Mouse (Mus musculus) lung, embryonic 16.5 days (tissue): ENCODE results near the gene Ccdc82. TPM values are rescaled to one million over a fixed set of nuclear protein-coding genes. Genes with fewer than 3 reads are reported as not detected.

Experiments
- ATAC-seq: fragments of 200-750 bp; cut with Nextera tagmentation; 2 replicates; pipeline ENCODE4 v1.8.0; 2017; ENCODE audit warnings: low read depth, mild to moderate bottlenecking, moderate library complexity
- H3K27ac ChIP-seq: fragments of 300-500 bp; sonication (generic); 2 replicates; pipeline ENCODE4 v1.5.1; 2014; ENCODE audit warnings: mild to moderate bottlenecking, control low read depth, low read length
- H3K27me3 ChIP-seq: fragments of 300-500 bp; sonication (generic); 2 replicates; pipeline ENCODE4 v1.6.1; 2014; ENCODE audit warnings: low read depth, low read length, mixed read lengths; ENCODE audit not compliant: control insufficient read depth, insufficient read depth
- H3K36me3 ChIP-seq: fragments of 300-500 bp; sonication (generic); 2 replicates; pipeline ENCODE4 v1.6.1; 2014; ENCODE audit warnings: low read length; ENCODE audit not compliant: control insufficient read depth, insufficient read depth
- H3K4me1 ChIP-seq: fragments of 300-500 bp; sonication (generic); replicated peaks from 2 replicates; pipeline ENCODE4 v1.6.1; 2014; ENCODE audit warnings: low read length, mixed read lengths; ENCODE audit not compliant: control insufficient read depth, insufficient read depth
- H3K4me2 ChIP-seq: fragments of 300-500 bp; sonication (generic); 2 replicates; pipeline ENCODE4 v1.6.1; 2014; ENCODE audit warnings: low read depth, low read length, control low read depth
- H3K4me3 ChIP-seq: fragments of 300-500 bp; sonication (generic); 2 replicates; pipeline ENCODE4 v1.5.1; 2014; ENCODE audit warnings: mild to moderate bottlenecking, low read length, control low read depth
- H3K9ac ChIP-seq: fragments of 300-500 bp; sonication (generic); 2 replicates; pipeline ENCODE4 v1.6.1; 2014; ENCODE audit warnings: low read length, control low read depth
- H3K9me3 ChIP-seq: fragments of 300-500 bp; sonication (generic); 2 replicates; pipeline ENCODE4 v1.6.1; 2016; ENCODE audit warnings: low read length; ENCODE audit not compliant: control insufficient read depth
- WGBS: fragments of 180-500 bp; shearing (Covaris S2); extraction: QIAGEN DNeasy Blood & Tissue Kit; methylation state at CpG from one replicate; pipeline ENCODE4 v1.1.7; 2014; 5-methylcytosine and 5-hydroxymethylcytosine counted together
- polyA plus RNA-seq: library from polyadenylated mRNA; unstranded; fragments of >200 nt; fragmentation: Nextera tagmentation; extraction: Ambion mirVana; gene quantifications from 2 replicates; pipeline ENCODE4 v1.2.1, GENCODE M21; 2015

Gene Ccdc82
- polyA plus RNA-seq, 1 experiment from 2014 or later: 16.3 TPM

- H3K27ac ChIP-seq: peak overlapping the region; percentile 26; the same call in 1 of the 2 replicates
- peak; percentile 29; the same call in 1 of the 2 replicates for ATAC-seq
Measured at GRCm38 (mm10) chr9:13303976-13304375, 57.2 kb downstream of the Ccdc82 start.

GRCm38 (mm10) chr9:13306471-13306870 is 59.7 kb downstream of the Ccdc82 start:
- no peak overlapping the region for H3K9ac ChIP-seq
- no peak overlapping the region for H3K4me3 ChIP-seq
- peaks cover 21% of the 10 kb centered on the region for H3K4me1 ChIP-seq
- H3K9me3 ChIP-seq: no peaks in the 10 kb centered on the region
- H3K36me3 ChIP-seq: 0 out of 2 replicates have a peak, but pooled peaks cover 3% of the 10 kb centered on the region
- no peak for ATAC-seq
- H3K27me3 ChIP-seq: no peaks in the 10 kb centered on the region
- no peak overlapping the region for H3K4me2 ChIP-seq
- H3K27ac ChIP-seq: no peak overlapping the region
- WGBS: 90% methylated on average over 3 of the region's 3 CpGs

More at GRCm38 (mm10) chr9:13303976-13304375, 57.2 kb downstream of the Ccdc82 start:
- no peak overlapping the region for H3K4me3 ChIP-seq
- 0 out of 2 replicates have a peak overlapping the region, but pooled peaks have one; percentile 20 for H3K4me2 ChIP-seq
- 0 out of 2 replicates have a peak, but pooled peaks cover 3% of the 10 kb centered on the region for H3K36me3 ChIP-seq
- H3K9ac ChIP-seq: 0 out of 2 replicates have a peak overlapping the region, but pooled peaks have one; percentile 29
- WGBS: 29% methylated on average over 6 of the region's 6 CpGs
- peaks cover 46% of the 10 kb centered on the region for H3K4me1 ChIP-seq
- no peaks in the 10 kb centered on the region for H3K27me3 ChIP-seq
- H3K9me3 ChIP-seq: no peaks in the 10 kb centered on the region

- no peak overlapping the region for H3K9ac ChIP-seq
- peaks cover 14% of the 10 kb centered on the region for H3K4me1 ChIP-seq
- ATAC-seq: no peak
- WGBS: 58% methylated on average over 4 of the region's 4 CpGs
- H3K36me3 ChIP-seq: 0 out of 2 replicates have a peak, but pooled peaks cover 3% of the 10 kb centered on the region
- H3K4me2 ChIP-seq: no peak overlapping the region
- no peaks in the 10 kb centered on the region for H3K27me3 ChIP-seq
- no peak overlapping the region for H3K27ac ChIP-seq
- no peak overlapping the region for H3K4me3 ChIP-seq
- H3K9me3 ChIP-seq: no peaks in the 10 kb centered on the region
Measured at GRCm38 (mm10) chr9:13307226-13307625, 60.5 kb downstream of the Ccdc82 start.

GRCm38 (mm10) chr9:13308718-13309117 is 62.0 kb downstream of the Ccdc82 start:
- Histone ChIP-seq H3K9me3 (no peaks in the 10 kb centered on the region), H3K4me1 (peaks cover 9% of the 10 kb centered on the region), H3K36me3 (0 out of 2 replicates have a peak, but pooled peaks cover 3% of the 10 kb centered on the region), H3K4me3 (no peak overlapping the region), H3K4me2 (no peak overlapping the region), H3K27me3 (no peaks in the 10 kb centered on the region), H3K27ac (no peak overlapping the region), H3K9ac (no peak overlapping the region)
- 84% methylated on average over 8 of the region's 8 CpGs for WGBS
- no peak for ATAC-seq

GRCm38 (mm10) chr9:13309807-13310206 is 63.1 kb downstream of the Ccdc82 start:
- peaks cover 5% of the 10 kb centered on the region for H3K4me1 ChIP-seq
- H3K36me3 ChIP-seq: 0 out of 2 replicates have a peak, but pooled peaks cover 3% of the 10 kb centered on the region
- H3K27me3 ChIP-seq: no peaks in the 10 kb centered on the region
- no peak overlapping the region for H3K27ac ChIP-seq
- H3K9me3 ChIP-seq: no peaks in the 10 kb centered on the region
- WGBS: 65% methylated on average over 7 of the region's 7 CpGs
- no peak overlapping the region for H3K4me2 ChIP-seq
- no peak overlapping the region for H3K4me3 ChIP-seq
- no peak overlapping the region for H3K9ac ChIP-seq
- ATAC-seq: no peak

GRCm38 (mm10) chr9:13310236-13310635 is 63.5 kb downstream of the Ccdc82 start:
- Histone ChIP-seq H3K9ac (no peak overlapping the region), H3K27ac (no peak overlapping the region), H3K4me1 (peaks cover 9% of the 10 kb centered on the region), H3K4me3 (no peak overlapping the region), H3K9me3 (no peaks in the 10 kb centered on the region), H3K36me3 (0 out of 2 replicates have a peak, but pooled peaks cover 3% of the 10 kb centered on the region), H3K27me3 (no peaks in the 10 kb centered on the region), H3K4me2 (no peak overlapping the region)
- WGBS: 69% methylated on average over 3 of the region's 3 CpGs
- ATAC-seq: no peak

GRCm38 (mm10) chr9:13311094-13311493 is 64.3 kb downstream of the Ccdc82 start:
- ATAC-seq: no peak
- 57% methylated on average over 2 of the region's 2 CpGs for WGBS
- peaks cover 17% of the 10 kb centered on the region for H3K4me1 ChIP-seq

GRCm38 (mm10) chr9:13313923-13314322 is 67.2 kb downstream of the Ccdc82 start:
- 90% methylated on average over 2 of the region's 2 CpGs for WGBS
- Histone ChIP-seq H3K4me1 (peaks cover 17% of the 10 kb centered on the region), H3K27ac (no peak overlapping the region), H3K27me3 (no peaks in the 10 kb centered on the region), H3K4me2 (no peak overlapping the region), H3K36me3 (no peaks in the 10 kb centered on the region), H3K4me3 (no peak overlapping the region), H3K9ac (no peak overlapping the region), H3K9me3 (no peaks in the 10 kb centered on the region)
- ATAC-seq: no peak

More at GRCm38 (mm10) chr9:13311094-13311493, 64.3 kb downstream of the Ccdc82 start:
- H3K4me2 ChIP-seq: no peak overlapping the region
- no peaks in the 10 kb centered on the region for H3K9me3 ChIP-seq
- H3K27ac ChIP-seq: no peak overlapping the region
- no peaks in the 10 kb centered on the region for H3K27me3 ChIP-seq
- no peak overlapping the region for H3K9ac ChIP-seq
- no peak overlapping the region for H3K4me3 ChIP-seq
- H3K36me3 ChIP-seq: 0 out of 2 replicates have a peak, but pooled peaks cover 3% of the 10 kb centered on the region

GRCm38 (mm10) chr9:13314577-13315004 is 67.8 kb downstream of the Ccdc82 start:
- Histone ChIP-seq H3K4me1 (peaks cover 17% of the 10 kb centered on the region), H3K4me3 (no peak overlapping the region), H3K9me3 (no peaks in the 10 kb centered on the region), H3K9ac (no peak overlapping the region), H3K4me2 (no peak overlapping the region), H3K27ac (no peak overlapping the region), H3K27me3 (no peaks in the 10 kb centered on the region), H3K36me3 (no peaks in the 10 kb centered on the region)
- no peak for ATAC-seq
- 64% methylated on average over 5 of the region's 5 CpGs for WGBS
